Mouse (Mus musculus) embryonic facial prominence, embryonic 15.5 days (tissue): ENCODE results near the gene E4f1. TPM values are rescaled to one million over a fixed set of nuclear protein-coding genes. Genes with fewer than 3 reads are reported as not detected.
A peak's percentile ranks its signal among the peaks of the same experiment; 100 is the strongest.

Experiments
- ATAC-seq: fragments of 200-750 bp; cut with Nextera tagmentation; 2 replicates; pipeline ENCODE4 v1.8.0; 2017; ENCODE audit warnings: low read depth, moderate TSS enrichment; ENCODE audit not compliant: insufficient number of reproducible peaks, low FRiP score, low TSS enrichment
- H3K27ac ChIP-seq: fragments of 300-500 bp; sonication (generic); replicated peaks from 2 replicates; pipeline ENCODE4 v1.5.1; 2015; ENCODE audit warnings: mild to moderate bottlenecking, inconsistent platforms
- H3K27me3 ChIP-seq: fragments of 300-500 bp; sonication (generic); 2 replicates; pipeline ENCODE4 v1.6.1; 2015; ENCODE audit warnings: inconsistent platforms
- H3K36me3 ChIP-seq: fragments of 300-500 bp; sonication (generic); 2 replicates; pipeline ENCODE4 v1.6.1; 2015; ENCODE audit warnings: mild to moderate bottlenecking, inconsistent platforms
- H3K4me1 ChIP-seq: fragments of 300-500 bp; sonication (generic); 2 replicates; pipeline ENCODE4 v1.6.1; 2015; ENCODE audit warnings: inconsistent platforms
- H3K4me2 ChIP-seq: fragments of 300-500 bp; sonication (generic); replicated peaks from 2 replicates; pipeline ENCODE4 v1.6.1; 2015; ENCODE audit warnings: mild to moderate bottlenecking, inconsistent platforms
- H3K4me3 ChIP-seq: fragments of 300-500 bp; sonication (generic); replicated peaks from 2 replicates; pipeline ENCODE4 v1.5.1; 2015; ENCODE audit warnings: mild to moderate bottlenecking, inconsistent platforms
- H3K9ac ChIP-seq: fragments of 300-500 bp; sonication (generic); 2 replicates; pipeline ENCODE4 v1.6.1; 2015; ENCODE audit warnings: inconsistent platforms
- H3K9me3 ChIP-seq: fragments of 300-500 bp; sonication (generic); replicated peaks from 2 replicates; pipeline ENCODE4 v1.6.1; 2016; ENCODE audit warnings: inconsistent platforms
- WGBS: fragments of 180-500 bp; shearing (Covaris S2); methylation state at CpG from one replicate; pipeline ENCODE4 v1.1.7; 2015; 5-methylcytosine and 5-hydroxymethylcytosine counted together
- polyA plus RNA-seq: library from polyadenylated mRNA; unstranded; fragments of >200 nt; fragmentation: Nextera tagmentation; extraction: Ambion mirVana; gene quantifications from 2 replicates; pipeline ENCODE4 v1.2.1, GENCODE M21; 2015

E4f1 gene
- polyA plus RNA-seq, 1 experiment from 2014 or later, result 37.0 TPM

- Histone ChIP-seq H3K27ac (0 out of 2 replicates have a peak overlapping the region, but pooled peaks have one; percentile 48), H3K4me2 (0 out of 2 replicates have a peak overlapping the region, but pooled peaks have one; percentile 61), H3K4me3 (peak overlapping the region; percentile 87), H3K9ac (no peak overlapping the region), H3K27me3 (no peaks in the 10 kb centered on the region), H3K9me3 (no peaks in the 10 kb centered on the region), H3K36me3 (peaks cover 31% of the 10 kb centered on the region), H3K4me1 (peaks cover 12% of the 10 kb centered on the region)
- WGBS, result 15% methylated on average over 1 of the region's 1 CpGs
- no peak for ATAC-seq
These were observed 9.3 kb upstream of the E4f1 start for GRCm38 (mm10) chr17:24479431-24479830.

DNA sequence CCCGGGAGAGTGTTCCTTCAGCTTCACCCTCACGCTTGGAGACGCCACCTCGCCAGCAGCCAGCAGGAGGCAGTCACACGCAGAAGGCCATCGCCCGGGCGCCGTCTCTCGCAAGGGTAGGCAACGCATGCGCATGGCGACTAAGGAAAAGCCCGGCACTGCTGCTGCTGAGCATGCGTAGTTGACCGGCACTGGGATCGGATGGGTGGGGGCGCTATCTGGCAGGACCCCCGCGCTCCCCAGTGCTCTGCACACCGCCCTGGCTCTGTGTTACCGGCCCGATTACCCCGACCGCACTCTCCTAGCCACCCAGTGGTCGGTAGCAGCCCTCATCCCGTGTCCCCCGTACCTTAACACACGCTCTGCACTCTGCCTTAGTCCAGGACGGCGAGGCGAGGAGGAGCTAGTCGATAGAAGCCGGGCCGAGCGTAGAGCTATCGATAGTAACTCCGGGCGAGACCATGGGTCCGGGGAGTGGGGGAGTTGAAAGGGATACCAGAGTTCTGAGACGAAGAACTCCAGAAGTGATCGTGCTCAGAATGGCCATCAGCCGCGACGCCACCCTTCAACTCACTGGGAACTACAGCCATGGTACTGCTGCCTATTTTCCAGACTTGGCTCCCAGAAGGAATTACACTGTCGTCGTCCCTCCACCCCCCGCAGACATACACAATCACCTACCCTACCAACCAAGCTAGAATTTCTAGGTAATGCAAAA, 8.7 kb upstream of the E4f1 start, which contains the start of gene Mlst8:
Gene Mlst8, minus strand, starts transcription at position 416 of the 718 bp plus-strand sequence.
- H3K27ac ChIP-seq, result peak within 1 kb of the TSS; percentile 98
- H3K4me2 ChIP-seq, result peak within 1 kb of the TSS; percentile 61
- WGBS, result under 1% methylated on average over 48 of the region's 48 CpGs
- peak; percentile 92 for ATAC-seq
- H3K4me3 ChIP-seq, result peak within 1 kb of the TSS; percentile 87
- H3K9me3 ChIP-seq, result no peaks in the 10 kb centered on the region
- peaks cover 12% of the 10 kb centered on the region for H3K4me1 ChIP-seq
- no peaks in the 10 kb centered on the region for H3K27me3 ChIP-seq
- H3K36me3 ChIP-seq, result peaks cover 36% of the 10 kb centered on the region
- H3K9ac ChIP-seq, result peak within 1 kb of the TSS; percentile 77

- Histone ChIP-seq H3K27ac (peak overlapping the region; percentile 98; the same call in 1 of the 2 replicates), H3K4me1 (peaks cover 12% of the 10 kb centered on the region), H3K9ac (peak overlapping the region; percentile 77), H3K9me3 (no peaks in the 10 kb centered on the region), H3K27me3 (no peaks in the 10 kb centered on the region), H3K36me3 (peaks cover 37% of the 10 kb centered on the region), H3K4me3 (peak overlapping the region; percentile 87), H3K4me2 (peak overlapping the region; percentile 61)
- WGBS, result 46% methylated on average over 11 of the region's 11 CpGs
- ATAC-seq, result no peak
These were observed 8.0 kb upstream of the E4f1 start for GRCm38 (mm10) chr17:24477985-24478600.

GRCm38 (mm10) chr17:24477053-24477984, 7.2 kb upstream of the E4f1 start:
- no peaks in the 10 kb centered on the region for H3K9me3 ChIP-seq
- ATAC-seq, result no peak
- no peak overlapping the region for H3K4me2 ChIP-seq
- H3K9ac ChIP-seq, result no peak overlapping the region; the same call in 1 of the 2 replicates
- 85% methylated on average over 20 of the region's 20 CpGs for WGBS
- peaks cover 19% of the 10 kb centered on the region for H3K4me1 ChIP-seq
- peaks cover 40% of the 10 kb centered on the region for H3K36me3 ChIP-seq
- no peak overlapping the region for H3K27ac ChIP-seq
- H3K27me3 ChIP-seq, result no peaks in the 10 kb centered on the region
- peak overlapping the region; percentile 87; the same call in 1 of the 2 replicates for H3K4me3 ChIP-seq

- Histone ChIP-seq H3K36me3 (peaks cover 40% of the 10 kb centered on the region), H3K4me2 (no peak overlapping the region), H3K27ac (no peak overlapping the region), H3K4me3 (no peak overlapping the region), H3K4me1 (peaks cover 30% of the 10 kb centered on the region), H3K9me3 (no peaks in the 10 kb centered on the region), H3K27me3 (no peaks in the 10 kb centered on the region), H3K9ac (no peak overlapping the region)
- no peak for ATAC-seq
- 90% methylated on average over 10 of the region's 10 CpGs for WGBS
These were observed 6.1 kb upstream of the E4f1 start for GRCm38 (mm10) chr17:24476022-24476776.

- Histone ChIP-seq H3K9ac (no peak overlapping the region), H3K4me2 (no peak overlapping the region), H3K4me3 (no peak overlapping the region), H3K9me3 (no peaks in the 10 kb centered on the region), H3K4me1 (peaks cover 36% of the 10 kb centered on the region), H3K36me3 (peaks cover 40% of the 10 kb centered on the region), H3K27ac (no peak overlapping the region), H3K27me3 (no peaks in the 10 kb centered on the region)
- 91% methylated on average over 6 of the region's 6 CpGs for WGBS
- ATAC-seq, result no peak
These were observed 5.5 kb upstream of the E4f1 start for GRCm38 (mm10) chr17:24475586-24475985.

DNA sequence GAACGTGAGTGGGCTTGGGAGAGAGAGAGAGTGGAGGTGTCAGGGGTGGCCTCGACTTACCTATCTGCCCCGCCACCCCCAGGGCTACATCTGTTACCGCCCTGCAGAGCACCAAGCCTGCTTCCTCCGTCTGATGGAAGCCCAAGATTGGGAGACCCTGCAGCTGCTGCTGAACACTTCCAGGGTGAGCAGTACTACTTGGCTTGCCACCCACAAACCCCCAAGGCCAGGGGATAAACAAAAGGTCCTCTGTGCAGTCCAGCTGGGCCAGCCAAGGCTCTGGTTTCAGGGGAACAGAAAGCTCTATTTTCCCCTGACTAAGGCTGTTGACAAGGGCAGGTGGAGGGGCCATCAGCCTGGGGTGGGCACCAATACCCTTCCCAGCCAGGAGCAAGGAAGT, 4.4 kb upstream of the E4f1 start:
- H3K36me3 ChIP-seq, result peaks cover 40% of the 10 kb centered on the region
- H3K27ac ChIP-seq, result 0 out of 2 replicates have a peak overlapping the region, but pooled peaks have one; percentile 25

GRCm38 (mm10) chr17:24473612-24474275, 3.6 kb upstream of the E4f1 start, which contains the start of gene Bricd5:
Gene Bricd5, plus strand, starts transcription at chr17:24473884.
- ATAC-seq, result no peak
- Histone ChIP-seq H3K27ac (0 out of 2 replicates have a peak within 1 kb of the TSS, but pooled peaks have one; percentile 25), H3K9me3 (no peaks in the 10 kb centered on the region), H3K27me3 (no peaks in the 10 kb centered on the region), H3K4me2 (peak within 1 kb of the TSS; percentile 96; the same call in 1 of the 2 replicates), H3K9ac (no peak within 1 kb of the TSS), H3K4me3 (no peak within 1 kb of the TSS), H3K4me1 (peaks cover 36% of the 10 kb centered on the region), H3K36me3 (peaks cover 40% of the 10 kb centered on the region)
- WGBS, result 50% methylated on average over 6 of the region's 6 CpGs

More for the DNA sequence above, 4.4 kb upstream of the E4f1 start:
- no peak overlapping the region for H3K9ac ChIP-seq
- H3K9me3 ChIP-seq, result no peaks in the 10 kb centered on the region
- no peak for ATAC-seq
- H3K4me2 ChIP-seq, result no peak overlapping the region
- 44% methylated on average over 5 of the region's 5 CpGs for WGBS
- H3K4me1 ChIP-seq, result peaks cover 36% of the 10 kb centered on the region
- H3K4me3 ChIP-seq, result no peak overlapping the region
- H3K27me3 ChIP-seq, result no peaks in the 10 kb centered on the region

GRCm38 (mm10) chr17:24472512-24472911, 2.4 kb upstream of the E4f1 start:
- H3K4me3 ChIP-seq, result 0 out of 2 replicates have a peak overlapping the region, but pooled peaks have one; percentile 84
- WGBS, result 79% methylated on average over 4 of the region's 4 CpGs
- no peaks in the 10 kb centered on the region for H3K9me3 ChIP-seq
- H3K27me3 ChIP-seq, result no peaks in the 10 kb centered on the region
- ATAC-seq, result no peak
- no peak overlapping the region for H3K27ac ChIP-seq
- peaks cover 39% of the 10 kb centered on the region for H3K36me3 ChIP-seq
- H3K4me1 ChIP-seq, result peaks cover 26% of the 10 kb centered on the region
- H3K9ac ChIP-seq, result 0 out of 2 replicates have a peak overlapping the region, but pooled peaks have one; percentile 4
- H3K4me2 ChIP-seq, result peak overlapping the region; percentile 96; the same call in 1 of the 2 replicates
